Mouse (Mus musculus): ENCODE results near the gene Slc29a3. TPM values are rescaled to one million over a fixed set of nuclear protein-coding genes. Genes with fewer than 3 reads are reported as not detected.

Slc29a3 gene
- total RNA-seq, 2 experiments from 2014 or later, result 6.9 to 8.2 TPM

Other genes with a start within 250 kb of the Slc29a3 start
- 1 to 10 TPM; 4.0 to 4.4 TPM for gene Cdh23, start 56.3 kb downstream of the Slc29a3 start, total RNA-seq (2021)
- gene Unc5b, start 78.8 kb upstream of the Slc29a3 start, total RNA-seq (2021), result 10 to 100 TPM; 42.1 to 43.3 TPM

Measured in heart, postnatal 4 days (tissue).